Mouse (Mus musculus) liver, adult 2 months (tissue): ENCODE data around the gene Zmiz2.

ENCODE experiments used
- CTCF ChIP-seq: fragments of 200-500 bp; IDR thresholded peaks from 2 replicates; pipeline ENCODE4 v1.5.1; 2011; ENCODE audit warnings: low read depth, low read length, control low read depth
- POLR2A ChIP-seq: fragments of 200-500 bp; IDR thresholded peaks from 2 replicates; pipeline ENCODE4 v1.6.1; 2011; ENCODE audit warnings: low read length, control low read depth; ENCODE audit not compliant: insufficient read depth; ENCODE audit errors: extremely low read depth

GRCm38 (mm10) chr11:6393866-6394265 is 5.0 kb downstream of the Zmiz2 start:
- no peak for TF ChIP-seq CTCF
- no peak for TF ChIP-seq POLR2A
